28 mouse cellular contexts compared by ENCODE assay signal in genomic region chr6:86014812-86015211, GRCm38 (mm10). TPM values are rescaled to one million over a fixed set of nuclear protein-coding genes. Genes with fewer than 3 reads are reported as not detected.
A peak's percentile ranks its signal among the peaks of the same experiment; 100 is the strongest.
DNase-seq lines count a peak whose midpoint lies in the region; ATAC-seq and TF ChIP-seq lines count a peak whose summit lies in the region.
"Not testable (repeated sequence)": the region's sequence is repeated elsewhere in the genome, so short reads cannot be mapped to it uniquely, and the experiment has no call there.
"Had no signal": no experiment of that assay in that cellular context is flagged by ENCODE, and none has a peak within 500 bp of the region (broad histone marks: within the 10 kb centered on the region; RNA-seq: fewer than 3 reads in every experiment).

No protein-coding gene starts in this region.

- WGBS in heart, embryonic 14.5 days: 45% methylated on average over 5 of the region's 5 CpGs
- 63% methylated on average over 5 of the region's 5 CpGs for WGBS in kidney, adult 2 months
- 59% methylated on average over 5 of the region's 5 CpGs for WGBS in kidney, embryonic 16.5 days
- 32% methylated on average over 5 of the region's 5 CpGs for whole genome bisulfite sequencing in liver, embryonic 13.5 days (ENCODE audit: insufficient replicate concordance)
- WGBS in lung, embryonic 16.5 days: 58% methylated on average over 5 of the region's 5 CpGs

- ATAC-seq in heart, embryonic 14.5 days (ENCODE audit: insufficient number of reproducible peaks, insufficient read depth, low FRiP score, low read depth): 0 out of 2 replicates have a peak, but pooled peaks have one; percentile 46
- ATAC-seq in kidney, embryonic 16.5 days (ENCODE audit: low FRiP score, low TSS enrichment): 0 out of 2 replicates have a peak, but pooled peaks have one; percentile 72
- peak; percentile 54; the same call in 1 of the 2 replicates for ATAC-seq in liver, embryonic 13.5 days (ENCODE audit: low read depth)
- peak; percentile 33; the same call in 1 of the 2 replicates for ATAC-seq in lung, embryonic 16.5 days (ENCODE audit: low read depth)

- H3K27me3 ChIP-seq in heart, embryonic 14.5 days (ENCODE audit: control insufficient read depth, insufficient read depth, low read length); kidney, adult 2 months (replicated peaks; ENCODE audit: control insufficient read depth, insufficient read depth, low read length); kidney, embryonic 16.5 days (ENCODE audit: insufficient read depth, low read length); liver, embryonic 13.5 days; lung, embryonic 16.5 days (ENCODE audit: control insufficient read depth, insufficient read depth, low read depth, low read length): not testable (repeated sequence)

- peak; percentile 28 for DNase-seq in 3T3-L1 (ENCODE audit: low read depth, low spot score)
- peak; percentile 25 for DNase-seq in adrenal gland, postnatal 14 days
- DNase-seq in kidney, adult 2 months: peak; percentile 41
- DNase-seq in liver, embryonic 13.5 days: not testable (repeated sequence)
- peak; percentile 28 to 53 for DNase-seq in lung, postnatal 4 days

- not testable (repeated sequence) for H3K4me3 ChIP-seq in heart, embryonic 14.5 days (ENCODE audit: control insufficient read depth in 1 of 2, insufficient read depth in 1 of 2, low read depth in 1 of 2, low read length in 2 of 2); kidney, adult 2 months (ENCODE audit: insufficient read depth, low read depth, low read length); kidney, embryonic 16.5 days (ENCODE audit: low read length); liver, embryonic 13.5 days (replicated peaks); lung, embryonic 16.5 days (ENCODE audit: low read length)

- H3K27ac ChIP-seq in heart, embryonic 14.5 days (replicated peaks in 1 of 2; ENCODE audit: control insufficient read depth in 1 of 2, insufficient read depth in 1 of 2, low read depth in 2 of 2, low read length in 2 of 2); kidney, adult 2 months (ENCODE audit: insufficient read depth, low read depth, low read length); kidney, embryonic 16.5 days (ENCODE audit: low read length); liver, embryonic 13.5 days; lung, embryonic 16.5 days (ENCODE audit: low read length): not testable (repeated sequence)

- TF ChIP-seq POLR2A in kidney, adult 2 months (IDR thresholded peaks at IDR 0.05; ENCODE audit: low read depth, low read length): not testable (repeated sequence)

- not testable (repeated sequence) for H3K9ac ChIP-seq in heart, embryonic 14.5 days (ENCODE audit: low read length); kidney, embryonic 16.5 days (replicated peaks; ENCODE audit: low read length); liver, embryonic 13.5 days; lung, embryonic 16.5 days (ENCODE audit: low read length)

- H3K4me2 ChIP-seq in heart, embryonic 14.5 days (ENCODE audit: low read length); kidney, embryonic 16.5 days (replicated peaks; ENCODE audit: low read depth, low read length); liver, embryonic 13.5 days; lung, embryonic 16.5 days (ENCODE audit: low read depth, low read length): not testable (repeated sequence)

- TF ChIP-seq CTCF in kidney, adult 2 months (conservative IDR thresholded peaks at IDR 0.05; ENCODE audit: insufficient read depth, insufficient read length, low read depth, low read length): not testable (repeated sequence)

- not testable (repeated sequence) for H3K36me3 ChIP-seq in heart, embryonic 14.5 days (ENCODE audit: control insufficient read depth, insufficient read depth, low read length); kidney, adult 2 months (ENCODE audit: control insufficient read depth, insufficient read depth, low read length); kidney, embryonic 16.5 days (ENCODE audit: insufficient read depth, low read length); liver, embryonic 13.5 days; lung, embryonic 16.5 days (ENCODE audit: control insufficient read depth, insufficient read depth, low read length)

- not testable (repeated sequence) for H3K9me3 ChIP-seq in heart, embryonic 14.5 days (ENCODE audit: control insufficient read depth, low read length); kidney, embryonic 16.5 days (ENCODE audit: low read length); liver, embryonic 13.5 days (replicated peaks); lung, embryonic 16.5 days (ENCODE audit: control insufficient read depth, low read length)

- not testable (repeated sequence) for H3K4me1 ChIP-seq in heart, embryonic 14.5 days (ENCODE audit: control insufficient read depth in 2 of 2, insufficient read depth in 2 of 2, low read length in 2 of 2); kidney, adult 2 months (ENCODE audit: control insufficient read depth, insufficient read depth, low read length); kidney, embryonic 16.5 days (ENCODE audit: insufficient read depth, low read length); liver, embryonic 13.5 days (replicated peaks); lung, embryonic 16.5 days (replicated peaks; ENCODE audit: control insufficient read depth, insufficient read depth, low read length)

RNA-seq across cellular contexts. Expression of gene Figla, which starts 1.2 kb away (rescaled TPM):
- not detected in 2 replicates for total RNA-seq in adrenal gland, postnatal 14 days (2021)
- not detected in 2 replicates for polyA plus RNA-seq in heart, embryonic 14.5 days (2014; fragmentation: Nextera tagmentation; extraction: Ambion mirVana)
- not detected in 2 replicates for polyA plus RNA-seq in kidney, adult 2 months (2012; rRNA removed)
- polyA plus RNA-seq in kidney, embryonic 16.5 days (2015; fragmentation: Nextera tagmentation; extraction: Ambion mirVana): not detected in 2 replicates
- not detected in 2 replicates for polyA plus RNA-seq in liver, embryonic 13.5 days (2015; fragmentation: Nextera tagmentation; extraction: Ambion mirVana)
- polyA plus RNA-seq in lung, embryonic 16.5 days (2015; fragmentation: Nextera tagmentation; extraction: Ambion mirVana): not detected in 2 replicates
- total RNA-seq: gastrocnemius, postnatal 10 days; heart, adult 8-10 months; heart, postnatal 10 days; layer of hippocampus, postnatal 36 days; left cerebral cortex, postnatal 4 days; MEL; monocyte, adult 5-6 weeks had no signal
- polyA plus RNA-seq: embryonic facial prominence, embryonic 10.5 days; embryonic facial prominence, embryonic 15.5 days; forebrain, embryonic 13.5 days; gonadal fat pad, adult 2 months; hindbrain, embryonic 10.5 days; hindbrain, embryonic 15.5 days; inflammation-experienced regulatory T-cells, adult 6 months; large intestine, adult 2 months; limb, embryonic 14.5 days; midbrain, embryonic 14.5 days; neural tube, embryonic 14.5 days; thymus, adult 2 months; urinary bladder, adult 2 months had no signal

RNA-seq across cellular contexts. Expression of gene Add2, which starts 13.7 kb away (rescaled TPM):
- 5.2 and 6.1 TPM in 2 replicates for total RNA-seq in adrenal gland, postnatal 14 days (2021)
- 1.7 and 2.3 TPM in 2 replicates for polyA plus RNA-seq in heart, embryonic 14.5 days (2014; fragmentation: Nextera tagmentation; extraction: Ambion mirVana)
- 1.1 and 1.5 TPM in 2 replicates for polyA plus RNA-seq in kidney, adult 2 months (2012; rRNA removed)
- 5.0 and 6.0 TPM in 2 replicates for polyA plus RNA-seq in kidney, embryonic 16.5 days (2015; fragmentation: Nextera tagmentation; extraction: Ambion mirVana)
- polyA plus RNA-seq in liver, embryonic 13.5 days (2015; fragmentation: Nextera tagmentation; extraction: Ambion mirVana): 93.3 and 96.2 TPM in 2 replicates
- 3.3 and 3.4 TPM in 2 replicates for polyA plus RNA-seq in lung, embryonic 16.5 days (2015; fragmentation: Nextera tagmentation; extraction: Ambion mirVana)
- total RNA-seq: monocyte, adult 5-6 weeks had no signal
- polyA plus RNA-seq: inflammation-experienced regulatory T-cells, adult 6 months had no signal

RNA-seq across cellular contexts. Expression of gene Dusp11, which starts 53.3 kb away (rescaled TPM):
- total RNA-seq in adrenal gland, postnatal 14 days (2021): 115 and 124 TPM in 2 replicates
- polyA plus RNA-seq in heart, embryonic 14.5 days (2014; fragmentation: Nextera tagmentation; extraction: Ambion mirVana): 49.8 TPM in 2 replicates
- polyA plus RNA-seq in kidney, adult 2 months (2012; rRNA removed): 35.0 and 36.6 TPM in 2 replicates
- polyA plus RNA-seq in kidney, embryonic 16.5 days (2015; fragmentation: Nextera tagmentation; extraction: Ambion mirVana): 40.5 and 48.3 TPM in 2 replicates
- polyA plus RNA-seq in liver, embryonic 13.5 days (2015; fragmentation: Nextera tagmentation; extraction: Ambion mirVana): 29.0 and 40.3 TPM in 2 replicates
- 45.1 and 48.7 TPM in 2 replicates for polyA plus RNA-seq in lung, embryonic 16.5 days (2015; fragmentation: Nextera tagmentation; extraction: Ambion mirVana)

Comparison
In these comparisons a context has a peak if more than half of its experiments do, and no peak if none do; other contexts are left out.
1. RNA of gene Add2, which starts 13.7 kb away (polyA plus RNA-seq): 93.3 to 96.2 TPM in liver, embryonic 13.5 days; 5.0 to 6.0 TPM in kidney, embryonic 16.5 days, 3.3 to 3.4 TPM in lung, embryonic 16.5 days, 1.7 to 2.3 TPM in heart, embryonic 14.5 days and 1.1 to 1.5 TPM in kidney, adult 2 months; every median in the first group is over 10 times any median in the second.
2. Peak in every context shown above with its lines, with median percentiles within 50 percentile points of each other: ATAC-seq.